Mouse (Mus musculus): Measurements from ENCODE around the gene Csnk1g2. TPM values are rescaled to one million over a fixed set of nuclear protein-coding genes. Genes with fewer than 3 reads are reported as not detected.

The Csnk1g2 gene
- polyA plus RNA-seq, 1 experiment = 166 TPM

DNA sequence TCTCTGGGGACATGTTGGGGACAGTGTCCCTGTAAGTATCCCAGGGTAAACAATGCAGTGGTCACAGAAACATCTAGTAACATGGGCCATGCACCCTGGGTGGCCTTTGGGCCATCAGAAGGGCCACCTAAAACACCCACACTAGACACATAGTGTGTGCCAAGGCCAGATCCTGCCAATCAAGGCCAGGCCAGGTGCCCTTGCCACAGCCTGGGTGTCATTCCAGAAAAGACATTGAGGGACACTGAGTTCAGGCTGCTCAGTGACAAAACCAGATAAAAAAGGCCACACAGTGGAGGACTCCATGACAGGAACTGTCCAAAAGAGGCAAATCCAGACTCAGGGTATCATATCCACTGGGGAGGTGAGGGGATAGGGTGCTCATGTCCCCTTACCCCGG is 61.0 kb downstream of the Csnk1g2 start:
- Histone ChIP-seq H3K4me1 (ENCODE audit: control insufficient read depth, insufficient read depth, low read length) (peaks cover 16% of the 10 kb centered on the region), H3K36me3 (ENCODE audit: control insufficient read depth, insufficient read depth, low read length) (no peaks in the 10 kb centered on the region), H3K4me3 (ENCODE audit: insufficient read depth, low read depth, low read length) (no peak overlapping the region), H3K27ac (ENCODE audit: insufficient read depth, low read depth, low read length) (no peak overlapping the region), H3K27me3 (replicated peaks; ENCODE audit: control insufficient read depth, insufficient read depth, low read length) (no peaks in the 10 kb centered on the region)
- no peak for DNase-seq
- 90% methylated on average over 1 of the region's 1 CpGs for WGBS
- no peak for TF ChIP-seq POLR2A (IDR thresholded peaks at IDR 0.05; ENCODE audit: low read depth, low read length)

GRCm38 (mm10) chr10:80684214-80684613 is 61.6 kb downstream of the Csnk1g2 start:
- TF ChIP-seq POLR2A (IDR thresholded peaks at IDR 0.05; ENCODE audit: low read depth, low read length) = no peak
- peak; percentile 97 for TF ChIP-seq CTCF (conservative IDR thresholded peaks at IDR 0.05; ENCODE audit: insufficient read depth, insufficient read length, low read depth, low read length)
- WGBS = 43% methylated on average over 6 of the region's 6 CpGs
- Histone ChIP-seq H3K27me3 (replicated peaks; ENCODE audit: control insufficient read depth, insufficient read depth, low read length) (no peaks in the 10 kb centered on the region), H3K4me1 (ENCODE audit: control insufficient read depth, insufficient read depth, low read length) (peaks cover 12% of the 10 kb centered on the region), H3K27ac (ENCODE audit: insufficient read depth, low read depth, low read length) (no peak overlapping the region), H3K4me3 (ENCODE audit: insufficient read depth, low read depth, low read length) (no peak overlapping the region), H3K36me3 (ENCODE audit: control insufficient read depth, insufficient read depth, low read length) (no peaks in the 10 kb centered on the region)
- DNase-seq = peak; percentile 85

GRCm38 (mm10) chr10:80684984-80685383 is 62.3 kb downstream of the Csnk1g2 start:
- Histone ChIP-seq H3K4me3 (ENCODE audit: insufficient read depth, low read depth, low read length) (no peak overlapping the region), H3K27ac (ENCODE audit: insufficient read depth, low read depth, low read length) (no peak overlapping the region), H3K36me3 (ENCODE audit: control insufficient read depth, insufficient read depth, low read length) (no peaks in the 10 kb centered on the region), H3K27me3 (replicated peaks; ENCODE audit: control insufficient read depth, insufficient read depth, low read length) (no peaks in the 10 kb centered on the region), H3K4me1 (ENCODE audit: control insufficient read depth, insufficient read depth, low read length) (peaks cover 4% of the 10 kb centered on the region)
- TF ChIP-seq POLR2A (IDR thresholded peaks at IDR 0.05; ENCODE audit: low read depth, low read length) = no peak
- no peak for TF ChIP-seq CTCF (conservative IDR thresholded peaks at IDR 0.05; ENCODE audit: insufficient read depth, insufficient read length, low read depth, low read length)
- WGBS = 93% methylated on average over 4 of the region's 4 CpGs
- DNase-seq = no peak

- Histone ChIP-seq H3K4me3 (ENCODE audit: insufficient read depth, low read depth, low read length) (no peak overlapping the region), H3K27me3 (replicated peaks; ENCODE audit: control insufficient read depth, insufficient read depth, low read length) (no peaks in the 10 kb centered on the region), H3K36me3 (ENCODE audit: control insufficient read depth, insufficient read depth, low read length) (no peaks in the 10 kb centered on the region), H3K4me1 (ENCODE audit: control insufficient read depth, insufficient read depth, low read length) (no peaks in the 10 kb centered on the region), H3K27ac (ENCODE audit: insufficient read depth, low read depth, low read length) (no peak overlapping the region)
- no peak for TF ChIP-seq POLR2A (IDR thresholded peaks at IDR 0.05; ENCODE audit: low read depth, low read length)
- TF ChIP-seq CTCF (conservative IDR thresholded peaks at IDR 0.05; ENCODE audit: insufficient read depth, insufficient read length, low read depth, low read length) = no peak
- WGBS = 97% methylated on average over 3 of the region's 3 CpGs
- DNase-seq = no peak
Measured at GRCm38 (mm10) chr10:80686617-80687016, 64.0 kb downstream of the Csnk1g2 start.

DNA sequence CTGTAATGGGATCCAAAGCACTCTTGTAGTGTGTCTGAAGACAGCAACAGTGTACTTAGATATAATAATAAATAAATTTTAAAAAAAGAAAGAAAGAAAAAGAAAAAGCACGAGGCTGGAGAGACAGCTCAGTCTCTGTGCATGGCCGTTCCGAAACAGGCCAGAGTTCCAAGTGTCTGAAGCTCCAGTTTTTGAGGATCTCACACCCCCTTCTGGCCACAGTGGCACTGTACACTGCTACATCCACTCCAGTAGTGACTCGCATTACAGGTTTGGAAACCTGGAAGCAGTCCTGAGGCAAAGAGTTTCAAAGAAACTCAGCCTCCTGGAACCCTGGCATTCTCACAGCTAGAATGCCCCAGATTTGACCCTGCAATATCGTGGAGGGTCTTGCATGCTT is 65.2 kb downstream of the Csnk1g2 start:
- peaks cover 3% of the 10 kb centered on the region for H3K4me1 ChIP-seq (ENCODE audit: control insufficient read depth, insufficient read depth, low read length)
- H3K36me3 ChIP-seq (ENCODE audit: control insufficient read depth, insufficient read depth, low read length) = no peaks in the 10 kb centered on the region
- DNase-seq = peak; percentile 92
- no peak overlapping the region for H3K27ac ChIP-seq (ENCODE audit: insufficient read depth, low read depth, low read length)
- no peaks in the 10 kb centered on the region for H3K27me3 ChIP-seq (replicated peaks; ENCODE audit: control insufficient read depth, insufficient read depth, low read length)
- WGBS = 7% methylated on average over 5 of the region's 5 CpGs
- no peak overlapping the region for H3K4me3 ChIP-seq (ENCODE audit: insufficient read depth, low read depth, low read length)
- TF ChIP-seq CTCF (conservative IDR thresholded peaks at IDR 0.05; ENCODE audit: insufficient read depth, insufficient read length, low read depth, low read length) = peak; percentile 88
- TF ChIP-seq POLR2A (IDR thresholded peaks at IDR 0.05; ENCODE audit: low read depth, low read length) = no peak

Other genes with a start within 250 kb of the Csnk1g2 start
- gene Mex3d, start 235.2 kb upstream of the Csnk1g2 start, polyA plus RNA-seq (2012; rRNA removed) = 7.9 and 11.9 TPM in 2 replicates
- 143 and 151 TPM in 2 replicates for gene Mbd3, start 223.3 kb upstream of the Csnk1g2 start, polyA plus RNA-seq (2012; rRNA removed)
- 3,960 and 3,968 TPM in 2 replicates for gene Uqcr11, start 216.0 kb upstream of the Csnk1g2 start, polyA plus RNA-seq (2012; rRNA removed)
- gene Tcf3, start 189.2 kb upstream of the Csnk1g2 start, polyA plus RNA-seq (2012; rRNA removed) = 33.3 and 38.6 TPM in 2 replicates
- gene Onecut3, start 128.0 kb upstream of the Csnk1g2 start, polyA plus RNA-seq (2012; rRNA removed) = 0.03 TPM in 1 of 2 replicates, not detected in the other
- gene Atp8b3, start 83.7 kb upstream of the Csnk1g2 start, polyA plus RNA-seq (2012; rRNA removed) = 0.17 and 0.46 TPM in 2 replicates
- 28.7 and 37.9 TPM in 2 replicates for gene Rexo1, start 61.3 kb upstream of the Csnk1g2 start, polyA plus RNA-seq (2012; rRNA removed)
- gene Klf16, start 45.5 kb upstream of the Csnk1g2 start, polyA plus RNA-seq (2012; rRNA removed) = 8.7 and 10.7 TPM in 2 replicates
- gene Abhd17a, start 32.5 kb upstream of the Csnk1g2 start, polyA plus RNA-seq (2012; rRNA removed) = 175 and 221 TPM in 2 replicates
- 96.0 and 98.2 TPM in 2 replicates for gene Scamp4, start 20.0 kb upstream of the Csnk1g2 start, polyA plus RNA-seq (2012; rRNA removed)
- 3.4 and 4.4 TPM in 2 replicates for gene Adat3, start 20.0 kb upstream of the Csnk1g2 start, polyA plus RNA-seq (2012; rRNA removed)
- gene Gm49322, start 16.8 kb upstream of the Csnk1g2 start, polyA plus RNA-seq (2012; rRNA removed) = 0.91 and 1.6 TPM in 2 replicates
- gene Btbd2, start 34.2 kb downstream of the Csnk1g2 start, polyA plus RNA-seq (2012; rRNA removed) = 77.7 and 80.7 TPM in 2 replicates
- gene Mknk2, start 55.3 kb downstream of the Csnk1g2 start, polyA plus RNA-seq (2012; rRNA removed) = 163 and 210 TPM in 2 replicates
- 14.3 and 19.5 TPM in 2 replicates for gene Mob3a, start 79.1 kb downstream of the Csnk1g2 start, polyA plus RNA-seq (2012; rRNA removed)
- gene Izumo4, start 79.3 kb downstream of the Csnk1g2 start, polyA plus RNA-seq (2012; rRNA removed) = 36.8 and 39.5 TPM in 2 replicates
- gene Ap3d1, start 119.4 kb downstream of the Csnk1g2 start, polyA plus RNA-seq (2012; rRNA removed) = 87.7 and 105 TPM in 2 replicates
- gene Dot1l, start 132.4 kb downstream of the Csnk1g2 start, polyA plus RNA-seq (2012; rRNA removed) = 18.4 and 19.5 TPM in 2 replicates
- 22.6 and 23.1 TPM in 2 replicates for gene Sf3a2, start 175.4 kb downstream of the Csnk1g2 start, polyA plus RNA-seq (2012; rRNA removed)
- 36.9 and 39.3 TPM in 2 replicates for gene Plekhj1, start 175.8 kb downstream of the Csnk1g2 start, polyA plus RNA-seq (2012; rRNA removed)
- 0.17 and 0.23 TPM in 2 replicates for gene Amh, start 182.4 kb downstream of the Csnk1g2 start, polyA plus RNA-seq (2012; rRNA removed)
- gene Jsrp1, start 190.7 kb downstream of the Csnk1g2 start, polyA plus RNA-seq (2012; rRNA removed) = 0.20 and 3.2 TPM in 2 replicates
- 1,045 and 1,074 TPM in 2 replicates for gene Oaz1, start 203.8 kb downstream of the Csnk1g2 start, polyA plus RNA-seq (2012; rRNA removed)
- 0.03 and 0.09 TPM in 2 replicates for gene Lingo3, start 221.2 kb downstream of the Csnk1g2 start, polyA plus RNA-seq (2012; rRNA removed)
- gene Lsm7, start 232.4 kb downstream of the Csnk1g2 start, polyA plus RNA-seq (2012; rRNA removed) = 79.0 and 98.1 TPM in 2 replicates
- 58.2 and 88.0 TPM in 2 replicates for gene Sppl2b, start 232.4 kb downstream of the Csnk1g2 start, polyA plus RNA-seq (2012; rRNA removed)
- 0.33 and 0.52 TPM in 2 replicates for gene Tmprss9, start 249.0 kb downstream of the Csnk1g2 start, polyA plus RNA-seq (2012; rRNA removed)

Data from kidney, adult 2 months (tissue).